Mouse (Mus musculus): Measurements from ENCODE around the gene Fabp3. TPM values are rescaled to one million over a fixed set of nuclear protein-coding genes. Genes with fewer than 3 reads are reported as not detected.

The Fabp3 gene
- total RNA-seq, 2 experiments from 2014 or later: 108 to 111 TPM

GRCm38 (mm10) chr4:130292271-130292670, 16.1 kb upstream of the Fabp3 start:
- DNase-seq (ENCODE audit: extremely low spot score in 1 of 2, low spot score in 1 of 2): peak; percentile 66 to 83

GRCm38 (mm10) chr4:130294513-130294912, 13.9 kb upstream of the Fabp3 start:
- DNase-seq (ENCODE audit: extremely low spot score in 1 of 2, low spot score in 1 of 2): no peak

- DNase-seq (ENCODE audit: extremely low spot score in 1 of 2, low spot score in 1 of 2): no peak
Observed at GRCm38 (mm10) chr4:130295047-130295745, 13.2 kb upstream of the Fabp3 start.

- DNase-seq (ENCODE audit: extremely low spot score in 1 of 2, low spot score in 1 of 2): no peak
Observed at GRCm38 (mm10) chr4:130296243-130296965, 12.0 kb upstream of the Fabp3 start.

- no peak for DNase-seq (ENCODE audit: extremely low spot score in 1 of 2, low spot score in 1 of 2)
Observed at GRCm38 (mm10) chr4:130297123-130297529, 11.3 kb upstream of the Fabp3 start.

- DNase-seq (ENCODE audit: extremely low spot score in 1 of 2, low spot score in 1 of 2): no peak
Observed at GRCm38 (mm10) chr4:130298877-130299628, 9.3 kb upstream of the Fabp3 start.

- no peak for DNase-seq (ENCODE audit: extremely low spot score in 1 of 2, low spot score in 1 of 2)
Observed at GRCm38 (mm10) chr4:130299629-130300018, 8.8 kb upstream of the Fabp3 start.

GRCm38 (mm10) chr4:130302285-130302870, 6.0 kb upstream of the Fabp3 start:
- DNase-seq (ENCODE audit: extremely low spot score in 1 of 2, low spot score in 1 of 2): no peak

GRCm38 (mm10) chr4:130304746-130305145, 3.6 kb upstream of the Fabp3 start:
- DNase-seq (ENCODE audit: extremely low spot score in 1 of 2, low spot score in 1 of 2): no peak

- DNase-seq (ENCODE audit: extremely low spot score in 1 of 2, low spot score in 1 of 2): no peak
Observed at GRCm38 (mm10) chr4:130306796-130307630, 1.4 kb upstream of the Fabp3 start.

GRCm38 (mm10) chr4:130307851-130308230, 554 bp upstream of the Fabp3 start:
- DNase-seq (ENCODE audit: extremely low spot score in 1 of 2, low spot score in 1 of 2): peak in 1 of 2 experiments; percentile 23

GRCm38 (mm10) chr4:130309254-130309653, 859 bp downstream of the Fabp3 start:
- DNase-seq (ENCODE audit: extremely low spot score in 1 of 2, low spot score in 1 of 2): no peak

- no peak for DNase-seq (ENCODE audit: extremely low spot score in 1 of 2, low spot score in 1 of 2)
Observed at GRCm38 (mm10) chr4:130312526-130312925, 4.1 kb downstream of the Fabp3 start.

GRCm38 (mm10) chr4:130313552-130313951, 5.2 kb downstream of the Fabp3 start:
- no peak for DNase-seq (ENCODE audit: extremely low spot score in 1 of 2, low spot score in 1 of 2)

- no peak for DNase-seq (ENCODE audit: extremely low spot score in 1 of 2, low spot score in 1 of 2)
Observed at GRCm38 (mm10) chr4:130315771-130316527, 7.6 kb downstream of the Fabp3 start.

- no peak for DNase-seq (ENCODE audit: extremely low spot score in 1 of 2, low spot score in 1 of 2)
Observed at GRCm38 (mm10) chr4:130316691-130317090, 8.3 kb downstream of the Fabp3 start.

- DNase-seq (ENCODE audit: extremely low spot score in 1 of 2, low spot score in 1 of 2): no peak
Observed at GRCm38 (mm10) chr4:130318122-130318521, 9.7 kb downstream of the Fabp3 start.

- DNase-seq (ENCODE audit: extremely low spot score in 1 of 2, low spot score in 1 of 2): no peak
Observed at GRCm38 (mm10) chr4:130319564-130319963, 11.2 kb downstream of the Fabp3 start.

- no peak for DNase-seq (ENCODE audit: extremely low spot score in 1 of 2, low spot score in 1 of 2)
Observed at GRCm38 (mm10) chr4:130321640-130322039, 13.2 kb downstream of the Fabp3 start.
